Mouse (Mus musculus) lung, embryonic 16.5 days (tissue): ENCODE measurements around the gene Pglyrp1. TPM values are rescaled to one million over a fixed set of nuclear protein-coding genes. Genes with fewer than 3 reads are reported as not detected.

Source experiments
- ATAC-seq: fragments of 200-750 bp; cut with Nextera tagmentation; 2 replicates; pipeline ENCODE4 v1.8.0; 2017; ENCODE audit warnings: low read depth, mild to moderate bottlenecking, moderate library complexity
- H3K27ac ChIP-seq: fragments of 300-500 bp; sonication (generic); 2 replicates; pipeline ENCODE4 v1.5.1; 2014; ENCODE audit warnings: mild to moderate bottlenecking, control low read depth, low read length
- H3K27me3 ChIP-seq: fragments of 300-500 bp; sonication (generic); 2 replicates; pipeline ENCODE4 v1.6.1; 2014; ENCODE audit warnings: low read depth, low read length, mixed read lengths; ENCODE audit not compliant: control insufficient read depth, insufficient read depth
- H3K36me3 ChIP-seq: fragments of 300-500 bp; sonication (generic); 2 replicates; pipeline ENCODE4 v1.6.1; 2014; ENCODE audit warnings: low read length; ENCODE audit not compliant: control insufficient read depth, insufficient read depth
- H3K4me1 ChIP-seq: fragments of 300-500 bp; sonication (generic); replicated peaks from 2 replicates; pipeline ENCODE4 v1.6.1; 2014; ENCODE audit warnings: low read length, mixed read lengths; ENCODE audit not compliant: control insufficient read depth, insufficient read depth
- H3K4me2 ChIP-seq: fragments of 300-500 bp; sonication (generic); 2 replicates; pipeline ENCODE4 v1.6.1; 2014; ENCODE audit warnings: low read depth, low read length, control low read depth
- H3K4me3 ChIP-seq: fragments of 300-500 bp; sonication (generic); 2 replicates; pipeline ENCODE4 v1.5.1; 2014; ENCODE audit warnings: mild to moderate bottlenecking, low read length, control low read depth
- H3K9ac ChIP-seq: fragments of 300-500 bp; sonication (generic); 2 replicates; pipeline ENCODE4 v1.6.1; 2014; ENCODE audit warnings: low read length, control low read depth
- H3K9me3 ChIP-seq: fragments of 300-500 bp; sonication (generic); 2 replicates; pipeline ENCODE4 v1.6.1; 2016; ENCODE audit warnings: low read length; ENCODE audit not compliant: control insufficient read depth
- WGBS: fragments of 180-500 bp; shearing (Covaris S2); extraction: QIAGEN DNeasy Blood & Tissue Kit; methylation state at CpG from one replicate; pipeline ENCODE4 v1.1.7; 2014; 5-methylcytosine and 5-hydroxymethylcytosine counted together
- polyA plus RNA-seq: library from polyadenylated mRNA; unstranded; fragments of >200 nt; fragmentation: Nextera tagmentation; extraction: Ambion mirVana; gene quantifications from 2 replicates; pipeline ENCODE4 v1.2.1, GENCODE M21; 2015

The Pglyrp1 gene
- polyA plus RNA-seq, 1 experiment from 2014 or later: 12.5 TPM

- peaks cover 6% of the 10 kb centered on the region for H3K4me1 ChIP-seq
- no peak overlapping the region for H3K9ac ChIP-seq
- no peak overlapping the region for H3K4me2 ChIP-seq
- 39% methylated on average over 5 of the region's 5 CpGs for WGBS
- H3K27ac ChIP-seq: no peak overlapping the region
- peaks cover 28% of the 10 kb centered on the region for H3K27me3 ChIP-seq
- H3K9me3 ChIP-seq: no peaks in the 10 kb centered on the region
- no peak overlapping the region for H3K4me3 ChIP-seq
- no peaks in the 10 kb centered on the region for H3K36me3 ChIP-seq
- no peak for ATAC-seq
Measured at GRCm38 (mm10) chr7:18922807-18923206, 51.7 kb downstream of the Pglyrp1 start.

DNA sequence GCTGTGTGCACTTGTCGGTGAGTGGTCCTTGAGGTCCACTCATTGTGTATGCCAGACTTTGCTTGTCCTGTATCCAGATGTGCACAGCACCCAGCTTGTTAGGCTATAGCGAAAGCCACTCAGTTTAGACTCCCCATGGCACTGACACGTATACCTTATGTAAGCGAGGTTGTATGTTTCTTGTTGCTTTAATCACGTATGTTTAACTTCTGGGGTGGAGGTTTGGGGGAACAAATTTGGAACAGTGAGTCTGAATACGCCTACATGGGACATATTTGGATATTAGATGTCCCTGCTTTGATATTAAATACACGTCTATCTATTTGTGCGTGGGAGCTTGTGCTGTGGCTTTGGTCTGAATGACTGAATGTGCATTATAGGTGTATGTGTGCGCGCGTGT is 52.1 kb downstream of the Pglyrp1 start:
- peaks cover 6% of the 10 kb centered on the region for H3K4me1 ChIP-seq
- no peak overlapping the region for H3K9ac ChIP-seq
- no peak for ATAC-seq
- H3K36me3 ChIP-seq: no peaks in the 10 kb centered on the region
- no peak overlapping the region for H3K27ac ChIP-seq
- H3K27me3 ChIP-seq: peaks cover 30% of the 10 kb centered on the region
- 70% methylated on average over 11 of the region's 11 CpGs for WGBS
- H3K4me3 ChIP-seq: no peak overlapping the region
- H3K9me3 ChIP-seq: no peaks in the 10 kb centered on the region
- H3K4me2 ChIP-seq: no peak overlapping the region

DNA sequence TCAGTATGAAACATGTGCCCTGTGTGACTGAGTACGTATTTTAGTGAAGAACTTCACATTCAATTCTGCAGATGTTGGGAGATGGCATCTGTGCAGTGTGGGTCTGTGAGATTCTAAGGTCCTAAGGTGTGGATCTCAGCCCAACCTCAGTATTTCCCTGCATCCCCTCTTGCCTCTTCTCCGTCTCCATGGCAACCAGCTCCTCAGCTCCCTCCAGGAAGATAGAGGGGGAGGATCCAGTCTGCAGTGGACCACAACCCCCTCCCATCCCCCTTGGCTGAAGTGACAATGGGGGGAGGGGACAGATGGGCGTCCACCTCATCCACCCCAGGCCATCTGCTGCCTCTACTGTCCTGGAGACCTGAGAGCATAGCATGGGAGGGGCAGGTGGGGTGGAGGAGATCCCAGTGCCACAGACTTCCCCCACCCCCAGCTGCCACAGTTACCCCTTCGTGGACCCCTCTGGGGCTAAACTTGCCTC is 52.6 kb downstream of the Pglyrp1 start:
- no peak for ATAC-seq

DNA sequence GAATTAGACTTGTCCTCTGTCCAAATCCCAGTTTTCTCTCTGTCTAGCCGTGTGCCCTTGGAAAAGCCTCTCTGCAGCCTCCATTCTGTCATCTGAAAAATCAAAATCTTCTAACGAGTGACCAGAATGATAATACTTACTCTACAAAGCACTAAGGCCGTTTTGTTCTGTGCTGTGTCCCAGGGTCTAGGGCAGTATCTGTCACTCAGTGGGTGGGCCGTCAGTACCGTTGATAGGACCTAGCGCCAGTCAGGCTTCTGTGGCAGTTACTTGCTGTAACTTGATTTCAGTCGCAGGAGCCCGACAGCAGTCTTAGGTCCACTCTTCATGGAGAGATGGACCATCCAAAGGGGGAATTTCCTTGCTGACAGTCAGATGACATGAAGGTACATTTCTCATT is 53.2 kb downstream of the Pglyrp1 start:
- Histone ChIP-seq H3K27me3 (peaks cover 30% of the 10 kb centered on the region), H3K4me1 (peaks cover 6% of the 10 kb centered on the region), H3K36me3 (no peaks in the 10 kb centered on the region), H3K27ac (no peak overlapping the region), H3K4me3 (no peak overlapping the region), H3K9me3 (no peaks in the 10 kb centered on the region), H3K4me2 (no peak overlapping the region), H3K9ac (no peak overlapping the region)
- ATAC-seq: no peak
- WGBS: 10% methylated on average over 8 of the region's 8 CpGs

More for the DNA sequence above, 52.6 kb downstream of the Pglyrp1 start:
- peaks cover 30% of the 10 kb centered on the region for H3K27me3 ChIP-seq
- no peak overlapping the region for H3K27ac ChIP-seq
- no peaks in the 10 kb centered on the region for H3K36me3 ChIP-seq
- no peak overlapping the region for H3K4me3 ChIP-seq
- H3K9ac ChIP-seq: no peak overlapping the region
- H3K4me1 ChIP-seq: peaks cover 6% of the 10 kb centered on the region
- no peaks in the 10 kb centered on the region for H3K9me3 ChIP-seq
- H3K4me2 ChIP-seq: no peak overlapping the region
- WGBS: 27% methylated on average over 4 of the region's 4 CpGs

DNA sequence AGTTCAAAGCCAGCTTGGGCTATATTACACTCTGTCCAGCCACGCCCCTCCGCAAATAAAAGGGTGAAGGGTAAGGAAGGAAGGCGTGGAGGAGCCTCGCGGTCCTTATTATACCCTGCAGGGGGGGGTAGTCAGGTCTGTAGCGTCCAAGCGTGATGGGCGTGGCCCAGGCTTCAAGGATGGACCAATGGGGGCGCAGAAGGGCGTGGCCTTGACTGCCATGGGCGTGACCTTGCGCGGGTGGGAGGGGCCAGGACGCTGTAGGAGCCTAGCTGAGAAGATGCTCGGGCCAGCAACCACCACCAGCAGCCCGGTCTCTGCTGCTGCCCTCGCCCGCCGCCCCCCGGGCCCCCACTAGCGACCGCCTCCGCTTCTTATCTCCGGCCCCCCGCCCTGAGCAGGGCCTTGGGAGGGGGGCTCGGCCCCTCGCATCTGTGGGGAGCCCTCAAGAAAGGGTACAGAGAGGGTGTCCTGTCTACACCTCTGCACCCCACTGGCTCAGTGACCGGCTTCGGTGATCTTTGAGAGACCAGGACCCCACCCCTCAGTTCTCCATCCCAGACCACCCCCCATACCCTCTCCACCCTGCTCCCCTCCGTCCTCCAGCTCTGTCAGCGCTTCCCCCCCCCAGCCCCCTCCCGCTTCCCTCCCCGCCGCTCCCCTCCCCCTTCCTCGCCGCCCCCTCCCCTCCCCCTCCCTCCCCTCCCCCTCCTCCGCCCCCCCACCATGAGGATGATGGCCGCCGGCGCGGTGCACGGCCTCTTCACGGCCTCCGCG is 54.2 kb downstream of the Pglyrp1 start, which contains the start of gene Nova2:
Gene Nova2 (plus strand): TSS at position 727 of the 777 bp plus-strand sequence.
- H3K9me3 ChIP-seq: no peaks in the 10 kb centered on the region
- no peaks in the 10 kb centered on the region for H3K36me3 ChIP-seq
- peak within 1 kb of the TSS; percentile 31; the same call in 1 of the 2 replicates for H3K27ac ChIP-seq
- under 1% methylated on average over 31 of the region's 45 CpGs for WGBS
- peak within 1 kb of the TSS; percentile 61 for H3K4me3 ChIP-seq
- H3K27me3 ChIP-seq: peaks cover 30% of the 10 kb centered on the region
- peak within 1 kb of the TSS; percentile 82 for H3K4me2 ChIP-seq
- ATAC-seq: peak; percentile 85
- peak within 1 kb of the TSS; percentile 73 for H3K9ac ChIP-seq
- H3K4me1 ChIP-seq: peaks cover 6% of the 10 kb centered on the region

DNA sequence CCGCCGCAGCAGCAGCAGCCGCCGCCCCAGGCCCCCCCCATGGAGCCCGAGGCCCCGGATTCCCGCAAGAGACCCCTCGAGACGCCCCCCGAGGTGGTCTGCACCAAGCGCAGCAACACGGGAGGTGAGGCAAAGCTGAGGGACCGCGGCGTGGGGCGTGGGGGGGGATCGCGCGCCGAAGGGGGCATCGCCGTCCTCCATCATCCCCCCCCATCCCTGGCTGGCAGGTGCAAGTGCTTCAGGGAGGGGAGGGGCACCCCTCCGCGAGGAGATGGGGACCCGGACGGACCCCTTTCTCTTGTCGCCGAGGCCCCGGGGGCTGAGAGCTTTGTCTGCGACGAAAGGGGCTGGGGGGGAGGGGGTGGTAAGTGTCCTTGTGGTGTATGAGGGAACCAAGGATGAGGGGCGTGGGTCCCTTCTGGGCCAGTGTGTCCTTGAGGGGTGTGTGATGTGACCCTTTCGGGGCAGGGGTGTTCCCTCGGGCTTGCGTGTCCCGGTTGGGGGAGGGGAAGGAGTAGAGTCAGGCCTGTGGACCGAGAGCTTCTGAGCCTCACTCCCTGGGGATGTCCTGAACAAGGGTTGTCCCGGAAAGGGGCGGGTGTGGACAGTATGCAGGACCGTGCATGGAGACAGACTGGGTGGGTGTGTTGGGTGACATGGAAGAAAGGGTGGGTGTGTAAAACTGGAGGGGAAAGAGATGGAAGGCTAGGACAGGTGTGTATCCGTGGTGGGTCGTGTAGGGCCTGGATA is 55.1 kb downstream of the Pglyrp1 start:
- WGBS: 2% methylated on average over 26 of the region's 42 CpGs
- Histone ChIP-seq H3K4me1 (peaks cover 6% of the 10 kb centered on the region), H3K36me3 (no peaks in the 10 kb centered on the region), H3K9ac (peak overlapping the region; percentile 73), H3K4me2 (peak overlapping the region; percentile 82), H3K27me3 (peaks cover 30% of the 10 kb centered on the region), H3K4me3 (peak overlapping the region; percentile 61), H3K9me3 (no peaks in the 10 kb centered on the region), H3K27ac (peak overlapping the region; percentile 31; the same call in 1 of the 2 replicates)
- peak; percentile 41 for ATAC-seq

DNA sequence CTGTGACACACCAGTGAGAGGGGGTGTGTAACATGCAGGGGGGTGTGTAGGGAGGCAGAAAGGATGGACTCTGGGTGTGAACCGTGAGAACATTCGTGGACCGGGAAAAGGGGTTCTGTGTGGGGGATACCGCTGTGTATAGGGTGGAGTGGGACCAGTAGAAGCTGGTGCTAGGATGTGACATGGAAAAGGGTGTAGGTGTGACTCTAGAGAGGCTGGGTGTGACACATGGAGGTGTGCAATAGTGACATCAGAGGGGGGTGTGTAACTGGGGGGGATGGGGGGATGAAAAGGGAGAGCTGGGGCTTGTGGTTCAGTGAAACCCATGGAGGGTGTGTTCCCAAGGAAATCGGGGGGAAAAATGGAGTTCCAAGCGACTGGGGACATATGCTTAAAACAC is 55.8 kb downstream of the Pglyrp1 start:
- Histone ChIP-seq H3K4me2 (peak overlapping the region; percentile 82), H3K4me3 (peak overlapping the region; percentile 61), H3K9me3 (no peaks in the 10 kb centered on the region), H3K36me3 (no peaks in the 10 kb centered on the region), H3K27me3 (peaks cover 30% of the 10 kb centered on the region), H3K4me1 (peaks cover 6% of the 10 kb centered on the region), H3K9ac (no peak overlapping the region), H3K27ac (peak overlapping the region; percentile 47)
- 42% methylated on average over 6 of the region's 6 CpGs for WGBS
- ATAC-seq: no peak

DNA sequence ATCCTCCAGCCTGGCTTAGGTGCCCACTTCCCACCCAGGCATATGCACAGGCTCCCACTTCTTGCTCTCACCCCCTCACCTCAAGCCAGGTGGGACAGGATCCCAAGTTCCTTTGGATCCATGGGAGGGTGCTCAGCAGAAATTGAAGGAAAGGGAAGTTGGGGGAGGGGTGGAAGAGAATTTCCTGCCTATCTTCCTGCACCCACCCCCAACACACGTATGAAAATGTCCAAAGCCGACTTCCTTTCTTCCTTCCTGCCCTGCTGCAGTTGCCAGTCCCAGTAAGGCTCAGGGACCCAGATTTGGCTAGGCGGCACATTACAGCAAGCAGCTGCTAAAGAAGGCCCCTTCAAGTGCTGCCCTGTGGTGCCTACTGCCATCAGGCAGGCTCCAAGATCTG is 56.6 kb downstream of the Pglyrp1 start:
- no peak for ATAC-seq
- 20% methylated on average over 3 of the region's 3 CpGs for WGBS
- Histone ChIP-seq H3K4me2 (peak overlapping the region; percentile 82), H3K9me3 (no peaks in the 10 kb centered on the region), H3K9ac (no peak overlapping the region), H3K4me1 (peaks cover 6% of the 10 kb centered on the region), H3K36me3 (no peaks in the 10 kb centered on the region), H3K27ac (peak overlapping the region; percentile 47), H3K4me3 (peak overlapping the region; percentile 61), H3K27me3 (peaks cover 30% of the 10 kb centered on the region)
